Mouse (Mus musculus): ENCODE results near the gene Csad.

GRCm38 (mm10) chr15:102167620-102168021, 36.9 kb downstream of the Csad start:
- TF ChIP-seq GATA1 (IDR thresholded peaks at IDR 0.05; ENCODE audit: borderline replicate concordance, low read length) (no peak), FLI1 (IDR thresholded peaks at IDR 0.05; ENCODE audit: low read length) (no peak)
